Mouse (Mus musculus): Measurements from ENCODE around the gene Kalrn. TPM values are rescaled to one million over a fixed set of nuclear protein-coding genes. Genes with fewer than 3 reads are reported as not detected.

The Kalrn gene
- polyA plus RNA-seq, 1 experiment, result 3.3 TPM

GRCm38 (mm10) chr16:34331630-34332029 lies 241.7 kb downstream of the Kalrn start:
- no peak for TF ChIP-seq GATA1 (IDR thresholded peaks at IDR 0.05; ENCODE audit: low read length)

DNA sequence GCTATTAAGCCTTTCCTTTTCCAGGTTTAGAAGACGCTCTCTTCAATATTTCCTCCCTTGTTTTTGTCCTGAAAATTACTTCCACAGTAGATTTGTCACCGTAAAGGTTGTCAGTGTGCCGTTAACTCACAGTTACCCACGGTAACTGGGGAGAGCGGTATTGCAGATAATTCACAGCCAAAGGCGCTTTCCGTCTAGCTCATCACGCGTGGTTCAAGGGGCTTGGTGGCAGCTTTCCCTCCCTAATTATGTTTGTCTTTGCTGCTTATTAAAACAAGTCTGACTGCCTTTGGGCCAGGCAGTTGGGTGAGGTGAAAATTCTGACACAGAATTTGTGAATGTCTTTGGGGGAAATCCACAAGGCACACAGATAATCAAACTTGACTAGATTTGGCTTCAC lies 243.5 kb downstream of the Kalrn start:
- no peak for TF ChIP-seq GATA1 (IDR thresholded peaks at IDR 0.05; ENCODE audit: low read length)

DNA sequence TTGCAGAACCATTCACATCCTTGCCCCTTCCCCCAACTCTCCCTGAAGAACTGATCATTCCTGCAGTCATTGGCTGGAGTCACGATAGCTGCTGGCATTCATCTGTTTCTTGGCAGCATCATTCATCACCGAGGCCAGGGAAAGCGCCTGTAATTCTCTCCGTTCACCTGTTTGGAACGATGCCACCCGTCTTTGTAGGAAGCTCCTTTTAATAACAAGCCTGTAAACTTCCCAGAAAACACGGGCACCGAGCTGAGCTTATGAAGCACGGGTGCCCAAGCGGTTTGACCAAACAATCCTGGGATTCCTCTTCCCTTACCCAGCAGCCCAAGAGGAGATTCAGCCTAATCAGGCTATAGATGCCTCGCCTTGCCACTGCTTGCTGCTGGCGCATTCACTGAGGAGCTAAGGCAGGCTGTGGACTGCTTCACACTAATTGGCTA lies 243.9 kb downstream of the Kalrn start:
- no peak for TF ChIP-seq GATA1 (IDR thresholded peaks at IDR 0.05; ENCODE audit: low read length)

GRCm38 (mm10) chr16:34327890-34328289 lies 245.4 kb downstream of the Kalrn start:
- no peak for TF ChIP-seq GATA1 (IDR thresholded peaks at IDR 0.05; ENCODE audit: low read length)

- TF ChIP-seq GATA1 (IDR thresholded peaks at IDR 0.05; ENCODE audit: low read length), result no peak
These were observed 247.5 kb downstream of the Kalrn start for GRCm38 (mm10) chr16:34325869-34326268.

- no peak for TF ChIP-seq GATA1 (IDR thresholded peaks at IDR 0.05; ENCODE audit: low read length)
These were observed 248.2 kb downstream of the Kalrn start for GRCm38 (mm10) chr16:34325161-34325560.

DNA sequence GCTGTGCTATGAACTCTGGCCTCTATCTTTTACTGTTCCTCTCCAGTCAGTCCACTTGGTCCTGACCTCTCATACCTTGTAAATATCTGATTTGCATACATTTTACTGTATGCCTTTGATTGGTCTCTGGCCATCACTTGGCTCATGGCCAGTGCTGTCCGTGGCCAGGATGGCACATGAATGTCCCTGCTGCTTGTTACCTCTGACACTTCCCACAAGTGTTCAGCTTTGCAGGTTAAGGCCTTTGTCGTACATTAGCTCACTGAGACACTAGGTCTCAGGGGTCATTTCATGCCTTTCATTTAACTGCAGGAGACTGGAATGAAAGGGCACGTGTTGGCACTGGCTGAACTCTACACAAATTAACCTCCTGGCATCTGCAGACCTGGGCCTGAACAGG lies 248.6 kb downstream of the Kalrn start:
- TF ChIP-seq GATA1 (IDR thresholded peaks at IDR 0.05; ENCODE audit: low read length), result no peak

DNA sequence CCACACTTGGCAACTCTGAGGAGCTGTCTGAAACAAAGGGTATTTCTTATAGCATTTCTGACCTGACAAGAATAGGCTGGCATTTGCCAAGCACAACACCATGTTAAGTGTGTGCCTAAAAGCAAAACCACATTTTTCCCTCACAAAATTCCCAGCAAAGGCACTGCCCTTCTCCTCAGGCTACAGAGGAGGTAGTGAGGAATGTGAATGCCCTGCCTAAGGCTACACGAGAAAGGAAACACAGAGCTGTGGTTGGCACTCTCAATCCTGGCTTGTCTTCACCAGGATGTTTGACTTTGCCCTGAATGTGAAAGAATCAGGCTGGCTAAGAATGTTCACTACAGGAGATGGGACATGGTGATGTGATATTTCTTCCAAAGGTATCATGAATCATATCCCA lies 249.8 kb downstream of the Kalrn start:
- no peak for TF ChIP-seq GATA1 (IDR thresholded peaks at IDR 0.05; ENCODE audit: low read length)

- TF ChIP-seq GATA1 (IDR thresholded peaks at IDR 0.05; ENCODE audit: low read length), result no peak
These were observed 250.8 kb downstream of the Kalrn start for GRCm38 (mm10) chr16:34322546-34322945.

GRCm38 (mm10) chr16:34321066-34321790 lies 252.1 kb downstream of the Kalrn start:
- TF ChIP-seq GATA1 (IDR thresholded peaks at IDR 0.05; ENCODE audit: low read length), result no peak

GRCm38 (mm10) chr16:34320023-34320800 lies 253.1 kb downstream of the Kalrn start:
- TF ChIP-seq GATA1 (IDR thresholded peaks at IDR 0.05; ENCODE audit: low read length), result no peak

DNA sequence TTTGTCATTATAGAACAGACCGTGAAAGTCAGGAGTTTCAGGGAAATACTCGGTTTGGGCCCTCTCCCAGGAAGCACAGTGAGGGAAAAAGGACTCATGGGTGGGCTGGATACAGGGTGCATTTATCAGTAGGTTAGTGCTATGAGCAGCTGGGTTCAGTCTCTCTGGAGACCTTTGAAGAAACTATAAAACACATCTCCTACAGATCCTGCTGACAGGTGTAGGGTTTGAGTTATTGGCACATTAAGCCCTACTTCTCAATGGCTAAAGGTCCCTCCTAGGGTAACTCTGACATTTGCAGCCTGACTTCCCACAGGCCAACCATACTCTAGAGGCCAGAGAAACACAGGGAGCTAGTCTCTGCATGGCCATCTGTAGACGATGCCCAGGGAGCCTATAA lies 256.2 kb downstream of the Kalrn start:
- TF ChIP-seq GATA1 (IDR thresholded peaks at IDR 0.05; ENCODE audit: low read length), result no peak

GRCm38 (mm10) chr16:34316253-34316652 lies 257.1 kb downstream of the Kalrn start:
- TF ChIP-seq GATA1 (IDR thresholded peaks at IDR 0.05; ENCODE audit: low read length), result no peak

GRCm38 (mm10) chr16:34314071-34314470 lies 259.3 kb downstream of the Kalrn start:
- TF ChIP-seq GATA1 (IDR thresholded peaks at IDR 0.05; ENCODE audit: low read length), result no peak

GRCm38 (mm10) chr16:34311577-34311976 lies 261.8 kb downstream of the Kalrn start:
- TF ChIP-seq GATA1 (IDR thresholded peaks at IDR 0.05; ENCODE audit: low read length), result no peak

DNA sequence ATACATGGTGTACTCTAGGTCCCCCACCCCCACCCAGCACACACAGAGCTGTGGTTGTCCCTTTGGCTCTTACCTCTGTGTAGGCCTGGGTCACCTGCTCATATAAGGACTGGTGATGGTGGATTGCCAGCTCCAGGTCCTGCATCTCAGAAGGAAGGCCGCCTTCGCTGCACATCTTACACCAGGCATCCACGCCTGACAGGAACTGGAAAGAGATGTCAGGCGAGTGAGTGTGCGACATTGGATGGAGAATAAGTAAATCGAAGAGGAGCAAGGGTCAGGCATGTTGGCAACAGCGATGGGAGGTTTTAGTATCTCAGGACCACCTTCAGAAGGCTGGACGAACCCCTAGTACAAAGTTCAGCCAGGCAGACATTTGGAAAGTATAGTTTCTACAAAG lies 263.0 kb downstream of the Kalrn start:
- TF ChIP-seq GATA1 (IDR thresholded peaks at IDR 0.05; ENCODE audit: low read length), result no peak

DNA sequence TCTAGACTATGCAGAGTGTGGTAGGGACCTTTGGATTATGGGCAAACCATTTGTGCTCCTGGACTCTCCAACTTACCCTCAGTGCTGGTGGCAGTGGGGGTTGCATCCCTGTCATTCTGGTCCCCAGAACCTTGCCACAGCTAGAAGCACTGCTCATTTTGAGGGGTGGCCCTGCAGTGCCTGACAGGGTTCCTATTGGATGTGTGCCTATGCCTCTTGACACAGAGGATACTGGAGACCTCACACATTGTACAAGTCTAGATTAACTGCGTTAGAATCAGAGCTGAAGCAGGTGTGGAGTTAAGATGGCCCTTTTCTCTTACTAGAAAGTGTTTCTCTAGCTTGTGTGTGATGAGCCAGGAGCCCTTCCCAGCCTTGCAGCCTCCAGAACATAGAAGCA lies 265.0 kb downstream of the Kalrn start:
- no peak for TF ChIP-seq GATA1 (IDR thresholded peaks at IDR 0.05; ENCODE audit: low read length)
